Mouse (Mus musculus): ENCODE results near the gene Fmnl3. TPM values are rescaled to one million over a fixed set of nuclear protein-coding genes. Genes with fewer than 3 reads are reported as not detected.

Gene Fmnl3
- polyA plus RNA-seq, 1 experiment from 2014 or later: 10.8 TPM

- no peaks in the 10 kb centered on the region for H3K27me3 ChIP-seq (replicated peaks; ENCODE audit: control insufficient read depth, insufficient read depth, low read length)
- peaks cover 7% of the 10 kb centered on the region; the same call in 1 of the 2 replicates for H3K36me3 ChIP-seq (ENCODE audit: control insufficient read depth, insufficient read depth, low read length)
- H3K27ac ChIP-seq (ENCODE audit: low read length): peak overlapping the region; percentile 54
- 0 out of 2 replicates have a peak overlapping the region, but pooled peaks have one; percentile 38 for H3K9ac ChIP-seq (ENCODE audit: low read depth, low read length)
- ATAC-seq: peak; percentile 36
- peaks cover 7% of the 10 kb centered on the region; the same call in 1 of the 2 replicates for H3K4me1 ChIP-seq (ENCODE audit: control insufficient read depth, insufficient read depth, low read length)
- WGBS: 75% methylated on average over 16 of the region's 16 CpGs
- no peak overlapping the region for H3K4me2 ChIP-seq (ENCODE audit: low read depth, low read length)
- no peak overlapping the region for H3K4me3 ChIP-seq (ENCODE audit: low read length)
- H3K9me3 ChIP-seq (ENCODE audit: control insufficient read depth, low read length): no peaks in the 10 kb centered on the region
Measured at GRCm38 (mm10) chr15:99316314-99317266, 53.7 kb downstream of the Fmnl3 start.

GRCm38 (mm10) chr15:99314891-99315290 is 55.4 kb downstream of the Fmnl3 start:
- no peak overlapping the region for H3K4me2 ChIP-seq (ENCODE audit: low read depth, low read length)
- H3K4me3 ChIP-seq (ENCODE audit: low read length): no peak overlapping the region
- no peak overlapping the region for H3K9ac ChIP-seq (ENCODE audit: low read depth, low read length)
- H3K4me1 ChIP-seq (ENCODE audit: control insufficient read depth, insufficient read depth, low read length): peaks cover 7% of the 10 kb centered on the region; the same call in 1 of the 2 replicates
- no peaks in the 10 kb centered on the region for H3K27me3 ChIP-seq (replicated peaks; ENCODE audit: control insufficient read depth, insufficient read depth, low read length)
- peaks cover 10% of the 10 kb centered on the region; the same call in 1 of the 2 replicates for H3K36me3 ChIP-seq (ENCODE audit: control insufficient read depth, insufficient read depth, low read length)
- H3K27ac ChIP-seq (ENCODE audit: low read length): no peak overlapping the region
- 88% methylated on average over 16 of the region's 16 CpGs for WGBS
- ATAC-seq: peak; percentile 41; the same call in 1 of the 2 replicates
- H3K9me3 ChIP-seq (ENCODE audit: control insufficient read depth, low read length): no peaks in the 10 kb centered on the region

GRCm38 (mm10) chr15:99310617-99311016 is 59.7 kb downstream of the Fmnl3 start:
- H3K9ac ChIP-seq (ENCODE audit: low read depth, low read length): no peak overlapping the region
- H3K27me3 ChIP-seq (replicated peaks; ENCODE audit: control insufficient read depth, insufficient read depth, low read length): no peaks in the 10 kb centered on the region
- no peak overlapping the region for H3K4me2 ChIP-seq (ENCODE audit: low read depth, low read length)
- H3K9me3 ChIP-seq (ENCODE audit: control insufficient read depth, low read length): no peaks in the 10 kb centered on the region
- H3K4me3 ChIP-seq (ENCODE audit: low read length): no peak overlapping the region
- WGBS: 90% methylated on average over 5 of the region's 5 CpGs
- no peak for ATAC-seq
- peaks cover 18% of the 10 kb centered on the region for H3K36me3 ChIP-seq (ENCODE audit: control insufficient read depth, insufficient read depth, low read length)
- H3K4me1 ChIP-seq (ENCODE audit: control insufficient read depth, insufficient read depth, low read length): no peaks in the 10 kb centered on the region; the same call in 1 of the 2 replicates
- no peak overlapping the region for H3K27ac ChIP-seq (ENCODE audit: low read length)

- H3K27ac ChIP-seq (ENCODE audit: low read length): no peak overlapping the region
- no peak for ATAC-seq
- no peaks in the 10 kb centered on the region for H3K4me1 ChIP-seq (ENCODE audit: control insufficient read depth, insufficient read depth, low read length)
- 88% methylated on average over 9 of the region's 9 CpGs for WGBS
- no peaks in the 10 kb centered on the region for H3K27me3 ChIP-seq (replicated peaks; ENCODE audit: control insufficient read depth, insufficient read depth, low read length)
- no peak overlapping the region for H3K9ac ChIP-seq (ENCODE audit: low read depth, low read length)
- H3K36me3 ChIP-seq (ENCODE audit: control insufficient read depth, insufficient read depth, low read length): peaks cover 20% of the 10 kb centered on the region
- H3K4me2 ChIP-seq (ENCODE audit: low read depth, low read length): no peak overlapping the region
- no peak overlapping the region for H3K4me3 ChIP-seq (ENCODE audit: low read length)
- no peaks in the 10 kb centered on the region for H3K9me3 ChIP-seq (ENCODE audit: control insufficient read depth, low read length)
Measured at GRCm38 (mm10) chr15:99309549-99309948, 60.7 kb downstream of the Fmnl3 start.

- Histone ChIP-seq H3K4me1 (ENCODE audit: control insufficient read depth, insufficient read depth, low read length) (no peaks in the 10 kb centered on the region), H3K9me3 (ENCODE audit: control insufficient read depth, low read length) (no peaks in the 10 kb centered on the region), H3K4me2 (ENCODE audit: low read depth, low read length) (no peak overlapping the region), H3K27me3 (replicated peaks; ENCODE audit: control insufficient read depth, insufficient read depth, low read length) (no peaks in the 10 kb centered on the region), H3K36me3 (ENCODE audit: control insufficient read depth, insufficient read depth, low read length) (peaks cover 23% of the 10 kb centered on the region), H3K9ac (ENCODE audit: low read depth, low read length) (no peak overlapping the region), H3K4me3 (ENCODE audit: low read length) (no peak overlapping the region), H3K27ac (ENCODE audit: low read length) (no peak overlapping the region)
- 83% methylated on average over 9 of the region's 9 CpGs for WGBS
- no peak for ATAC-seq
Measured at GRCm38 (mm10) chr15:99307476-99307875, 62.8 kb downstream of the Fmnl3 start.

GRCm38 (mm10) chr15:99296213-99296612 is 74.1 kb downstream of the Fmnl3 start:
- Histone ChIP-seq H3K9me3 (ENCODE audit: control insufficient read depth, low read length) (no peaks in the 10 kb centered on the region), H3K27me3 (replicated peaks; ENCODE audit: control insufficient read depth, insufficient read depth, low read length) (no peaks in the 10 kb centered on the region), H3K4me1 (ENCODE audit: control insufficient read depth, insufficient read depth, low read length) (0 out of 2 replicates have a peak, but pooled peaks cover 2% of the 10 kb centered on the region), H3K36me3 (ENCODE audit: control insufficient read depth, insufficient read depth, low read length) (no peaks in the 10 kb centered on the region), H3K4me3 (ENCODE audit: low read length) (no peak overlapping the region), H3K4me2 (ENCODE audit: low read depth, low read length) (no peak overlapping the region), H3K9ac (ENCODE audit: low read depth, low read length) (no peak overlapping the region), H3K27ac (ENCODE audit: low read length) (no peak overlapping the region)
- WGBS: 51% methylated on average over 5 of the region's 5 CpGs
- ATAC-seq: no peak

- Histone ChIP-seq H3K9ac (ENCODE audit: low read depth, low read length) (peak within 1 kb of the TSS; percentile 76), H3K4me2 (ENCODE audit: low read depth, low read length) (peak within 1 kb of the TSS; percentile 63), H3K4me3 (ENCODE audit: low read length) (peak within 1 kb of the TSS; percentile 73), H3K27ac (ENCODE audit: low read length) (peak within 1 kb of the TSS; percentile 84), H3K4me1 (ENCODE audit: control insufficient read depth, insufficient read depth, low read length) (0 out of 2 replicates have a peak, but pooled peaks cover 2% of the 10 kb centered on the region), H3K9me3 (ENCODE audit: control insufficient read depth, low read length) (no peaks in the 10 kb centered on the region), H3K27me3 (replicated peaks; ENCODE audit: control insufficient read depth, insufficient read depth, low read length) (no peaks in the 10 kb centered on the region), H3K36me3 (ENCODE audit: control insufficient read depth, insufficient read depth, low read length) (no peaks in the 10 kb centered on the region)
- peak; percentile 3 for ATAC-seq
- 2% methylated on average over 15 of the region's 17 CpGs for WGBS
Measured at GRCm38 (mm10) chr15:99295484-99295981, 74.7 kb downstream of the Fmnl3 start, which contains the start of gene Fam186b. Fam186b (minus strand) TSS chr15:99295888.

- H3K4me2 ChIP-seq (ENCODE audit: low read depth, low read length): peak within 1 kb of the TSS; percentile 63
- 0 out of 2 replicates have a peak, but pooled peaks cover 2% of the 10 kb centered on the region for H3K4me1 ChIP-seq (ENCODE audit: control insufficient read depth, insufficient read depth, low read length)
- no peaks in the 10 kb centered on the region for H3K27me3 ChIP-seq (replicated peaks; ENCODE audit: control insufficient read depth, insufficient read depth, low read length)
- no peaks in the 10 kb centered on the region for H3K36me3 ChIP-seq (ENCODE audit: control insufficient read depth, insufficient read depth, low read length)
- H3K27ac ChIP-seq (ENCODE audit: low read length): peak within 1 kb of the TSS; percentile 84
- H3K9me3 ChIP-seq (ENCODE audit: control insufficient read depth, low read length): no peaks in the 10 kb centered on the region
- ATAC-seq: peak; percentile 97
- under 1% methylated on average over 60 of the region's 64 CpGs for WGBS
- H3K4me3 ChIP-seq (ENCODE audit: low read length): peak within 1 kb of the TSS; percentile 73
- H3K9ac ChIP-seq (ENCODE audit: low read depth, low read length): peak within 1 kb of the TSS; percentile 76
Measured at GRCm38 (mm10) chr15:99294813-99295374, 75.4 kb downstream of the Fmnl3 start, which contains the start of gene Prpf40b. Prpf40b (plus strand) TSS chr15:99295087.

GRCm38 (mm10) chr15:99294287-99294686 is 76.0 kb downstream of the Fmnl3 start:
- WGBS: 12% methylated on average over 16 of the region's 16 CpGs
- H3K4me2 ChIP-seq (ENCODE audit: low read depth, low read length): peak overlapping the region; percentile 63
- peak overlapping the region; percentile 73 for H3K4me3 ChIP-seq (ENCODE audit: low read length)
- peak; percentile 11 for ATAC-seq
- no peaks in the 10 kb centered on the region for H3K27me3 ChIP-seq (replicated peaks; ENCODE audit: control insufficient read depth, insufficient read depth, low read length)
- H3K36me3 ChIP-seq (ENCODE audit: control insufficient read depth, insufficient read depth, low read length): no peaks in the 10 kb centered on the region
- H3K9ac ChIP-seq (ENCODE audit: low read depth, low read length): peak overlapping the region; percentile 76
- peak overlapping the region; percentile 84; the same call in 1 of the 2 replicates for H3K27ac ChIP-seq (ENCODE audit: low read length)
- no peaks in the 10 kb centered on the region for H3K9me3 ChIP-seq (ENCODE audit: control insufficient read depth, low read length)
- H3K4me1 ChIP-seq (ENCODE audit: control insufficient read depth, insufficient read depth, low read length): 0 out of 2 replicates have a peak, but pooled peaks cover 2% of the 10 kb centered on the region
